Mouse (Mus musculus) limb, embryonic 10.5 days (tissue): ENCODE results near the gene Oosp2. TPM values are rescaled to one million over a fixed set of nuclear protein-coding genes. Genes with fewer than 3 reads are reported as not detected.

Source experiments
- DNase-seq: peaks from one replicate; pipeline ENCODE4 v3.0.0-alpha.2; 2017; ENCODE audit warnings: low spot score
- H3K27ac ChIP-seq: fragments of 300-500 bp; sonication (generic); 2 replicates; pipeline ENCODE4 v1.5.1; 2016; ENCODE audit warnings: mild to moderate bottlenecking
- H3K27me3 ChIP-seq: fragments of 300-500 bp; sonication (generic); 2 replicates; pipeline ENCODE4 v1.6.1; 2016; ENCODE audit warnings: low read depth, mild to moderate bottlenecking; ENCODE audit not compliant: poor library complexity, severe bottlenecking
- H3K36me3 ChIP-seq: fragments of 300-500 bp; sonication (generic); 2 replicates; pipeline ENCODE4 v1.6.1; 2016; ENCODE audit warnings: mild to moderate bottlenecking, moderate library complexity
- H3K4me1 ChIP-seq: fragments of 300-500 bp; sonication (generic); 2 replicates; pipeline ENCODE4 v1.6.1; 2016
- H3K4me3 ChIP-seq: fragments of 300-500 bp; sonication (generic); 2 replicates; pipeline ENCODE4 v1.5.1; 2016; ENCODE audit warnings: mild to moderate bottlenecking, moderate library complexity
- H3K9me3 ChIP-seq: fragments of 300-500 bp; sonication (generic); replicated peaks from 2 replicates; pipeline ENCODE4 v1.6.1; 2016; ENCODE audit warnings: mild to moderate bottlenecking
- WGBS: fragments of 180-500 bp; shearing (Covaris S2); methylation state at CpG from one replicate; pipeline ENCODE4 v1.1.7; 2016; 5-methylcytosine and 5-hydroxymethylcytosine counted together
- polyA plus RNA-seq: library from polyadenylated mRNA; unstranded; fragments of >200 nt; fragmentation: Nextera tagmentation; extraction: Ambion mirVana; gene quantifications from 2 replicates; pipeline ENCODE4 v1.2.1, GENCODE M21; 2016

The Oosp2 gene
- not detected in 2 replicates for polyA plus RNA-seq

- H3K4me3 ChIP-seq, result no peak within 1 kb of the TSS
- no peaks in the 10 kb centered on the region for H3K4me1 ChIP-seq
- no peaks in the 10 kb centered on the region for H3K27me3 ChIP-seq
- H3K36me3 ChIP-seq, result no peaks in the 10 kb centered on the region
- H3K9me3 ChIP-seq, result no peaks in the 10 kb centered on the region
- WGBS, result 94% methylated on average over 5 of the region's 5 CpGs
- no peak for DNase-seq
- no peak within 1 kb of the TSS for H3K27ac ChIP-seq
Measured at GRCm38 (mm10) chr19:11660459-11660858, at the start of gene Oosp2. TSS of gene Oosp2 (minus strand) at chr19:11660559.

- DNase-seq, result no peak
- Histone ChIP-seq H3K9me3 (no peaks in the 10 kb centered on the region), H3K4me3 (no peak overlapping the region), H3K27me3 (no peaks in the 10 kb centered on the region), H3K27ac (no peak overlapping the region), H3K36me3 (no peaks in the 10 kb centered on the region), H3K4me1 (no peaks in the 10 kb centered on the region)
- 94% methylated on average over 6 of the region's 6 CpGs for WGBS
Measured at GRCm38 (mm10) chr19:11698342-11698741, 38.0 kb upstream of the Oosp2 start.

- no peaks in the 10 kb centered on the region for H3K27me3 ChIP-seq
- no peaks in the 10 kb centered on the region for H3K36me3 ChIP-seq
- 84% methylated on average over 2 of the region's 2 CpGs for WGBS
- H3K27ac ChIP-seq, result no peak within 1 kb of the TSS
- no peak for DNase-seq
- H3K9me3 ChIP-seq, result no peaks in the 10 kb centered on the region
- no peak within 1 kb of the TSS for H3K4me3 ChIP-seq
- no peaks in the 10 kb centered on the region for H3K4me1 ChIP-seq
Measured at GRCm38 (mm10) chr19:11696755-11697154, 36.4 kb upstream of the Oosp2 start, which contains the start of gene Oosp3. TSS of gene Oosp3 (plus strand) at chr19:11697055.

- 76% methylated on average over 1 of the region's 1 CpGs for WGBS
- H3K4me1 ChIP-seq, result no peaks in the 10 kb centered on the region
- H3K9me3 ChIP-seq, result no peaks in the 10 kb centered on the region
- H3K27me3 ChIP-seq, result no peaks in the 10 kb centered on the region
- no peaks in the 10 kb centered on the region for H3K36me3 ChIP-seq
- no peak for DNase-seq
- H3K4me3 ChIP-seq, result no peak overlapping the region
- H3K27ac ChIP-seq, result no peak overlapping the region
Measured at GRCm38 (mm10) chr19:11691454-11691853, 31.1 kb upstream of the Oosp2 start.

- no peaks in the 10 kb centered on the region for H3K4me1 ChIP-seq
- no peaks in the 10 kb centered on the region for H3K9me3 ChIP-seq
- H3K4me3 ChIP-seq, result no peak within 1 kb of the TSS
- no peak within 1 kb of the TSS for H3K27ac ChIP-seq
- no peaks in the 10 kb centered on the region for H3K27me3 ChIP-seq
- no peak for DNase-seq
- WGBS, result 71% methylated on average over 5 of the region's 5 CpGs
- no peaks in the 10 kb centered on the region for H3K36me3 ChIP-seq
Measured at GRCm38 (mm10) chr19:11690839-11691238, 30.5 kb upstream of the Oosp2 start, which contains the start of gene Oosp1. TSS of gene Oosp1 (minus strand) at chr19:11691150.

GRCm38 (mm10) chr19:11661562-11661961, 1.2 kb upstream of the Oosp2 start:
- Histone ChIP-seq H3K4me1 (no peaks in the 10 kb centered on the region), H3K27ac (no peak overlapping the region), H3K4me3 (no peak overlapping the region), H3K27me3 (no peaks in the 10 kb centered on the region), H3K36me3 (no peaks in the 10 kb centered on the region), H3K9me3 (no peaks in the 10 kb centered on the region)
- no peak for DNase-seq

- no peaks in the 10 kb centered on the region for H3K9me3 ChIP-seq
- no peaks in the 10 kb centered on the region for H3K36me3 ChIP-seq
- no peak overlapping the region for H3K27ac ChIP-seq
- H3K4me3 ChIP-seq, result no peak overlapping the region
- H3K27me3 ChIP-seq, result no peaks in the 10 kb centered on the region
- H3K4me1 ChIP-seq, result no peaks in the 10 kb centered on the region
- no peak for DNase-seq
- 86% methylated on average over 2 of the region's 2 CpGs for WGBS
Measured at GRCm38 (mm10) chr19:11659142-11659541, 1.2 kb downstream of the Oosp2 start.

GRCm38 (mm10) chr19:11649564-11649963, 10.8 kb downstream of the Oosp2 start:
- Histone ChIP-seq H3K4me1 (no peaks in the 10 kb centered on the region), H3K9me3 (no peaks in the 10 kb centered on the region), H3K4me3 (no peak overlapping the region), H3K27me3 (no peaks in the 10 kb centered on the region), H3K36me3 (no peaks in the 10 kb centered on the region), H3K27ac (no peak overlapping the region)
- no peak for DNase-seq
- 92% methylated on average over 4 of the region's 4 CpGs for WGBS

- WGBS, result 84% methylated on average over 3 of the region's 3 CpGs
- H3K9me3 ChIP-seq, result no peaks in the 10 kb centered on the region
- DNase-seq, result no peak
Measured at GRCm38 (mm10) chr19:11646166-11646565, 14.2 kb downstream of the Oosp2 start.

GRCm38 (mm10) chr19:11640732-11641131, 19.6 kb downstream of the Oosp2 start, which contains the start of gene Ms4a3:
TSS of gene Ms4a3 (minus strand) at chr19:11640851.
- H3K27me3 ChIP-seq, result no peaks in the 10 kb centered on the region
- no peak for DNase-seq
- H3K27ac ChIP-seq, result no peak within 1 kb of the TSS
- WGBS, result 73% methylated on average over 1 of the region's 1 CpGs
- no peaks in the 10 kb centered on the region for H3K9me3 ChIP-seq
- H3K4me1 ChIP-seq, result no peaks in the 10 kb centered on the region
- no peak within 1 kb of the TSS for H3K4me3 ChIP-seq
- H3K36me3 ChIP-seq, result no peaks in the 10 kb centered on the region

More at GRCm38 (mm10) chr19:11646166-11646565, 14.2 kb downstream of the Oosp2 start:
- no peak overlapping the region for H3K4me3 ChIP-seq
- no peak overlapping the region for H3K27ac ChIP-seq
- no peaks in the 10 kb centered on the region for H3K27me3 ChIP-seq
- no peaks in the 10 kb centered on the region for H3K4me1 ChIP-seq
- H3K36me3 ChIP-seq, result no peaks in the 10 kb centered on the region

- no peak overlapping the region for H3K27ac ChIP-seq
- DNase-seq, result no peak
- no peaks in the 10 kb centered on the region for H3K4me1 ChIP-seq
- no peak overlapping the region for H3K4me3 ChIP-seq
- no peaks in the 10 kb centered on the region for H3K27me3 ChIP-seq
- 83% methylated on average over 4 of the region's 4 CpGs for WGBS
- H3K9me3 ChIP-seq, result no peaks in the 10 kb centered on the region
- H3K36me3 ChIP-seq, result no peaks in the 10 kb centered on the region
Measured at GRCm38 (mm10) chr19:11639038-11639437, 21.3 kb downstream of the Oosp2 start.

GRCm38 (mm10) chr19:11635572-11635971, 24.8 kb downstream of the Oosp2 start:
- Histone ChIP-seq H3K36me3 (no peaks in the 10 kb centered on the region), H3K4me3 (no peak overlapping the region), H3K27me3 (no peaks in the 10 kb centered on the region), H3K4me1 (no peaks in the 10 kb centered on the region), H3K9me3 (no peaks in the 10 kb centered on the region), H3K27ac (no peak overlapping the region)
- WGBS, result 83% methylated on average over 5 of the region's 5 CpGs
- no peak for DNase-seq

- Histone ChIP-seq H3K27ac (no peak overlapping the region), H3K9me3 (no peaks in the 10 kb centered on the region), H3K36me3 (no peaks in the 10 kb centered on the region), H3K4me1 (no peaks in the 10 kb centered on the region), H3K27me3 (no peaks in the 10 kb centered on the region), H3K4me3 (no peak overlapping the region)
- DNase-seq, result no peak
- 85% methylated on average over 2 of the region's 2 CpGs for WGBS
Measured at GRCm38 (mm10) chr19:11634330-11634729, 26.0 kb downstream of the Oosp2 start.

GRCm38 (mm10) chr19:11633732-11634131, 26.6 kb downstream of the Oosp2 start:
- H3K27ac ChIP-seq, result no peak overlapping the region
- no peaks in the 10 kb centered on the region for H3K9me3 ChIP-seq
- DNase-seq, result no peak
- H3K27me3 ChIP-seq, result no peaks in the 10 kb centered on the region
- 94% methylated on average over 1 of the region's 1 CpGs for WGBS
- H3K4me1 ChIP-seq, result no peaks in the 10 kb centered on the region
- no peak overlapping the region for H3K4me3 ChIP-seq
- no peaks in the 10 kb centered on the region for H3K36me3 ChIP-seq
